Mouse (Mus musculus) CH12.LX (cell line): ENCODE data around the gene Klf8.

Source experiments
- CTCF ChIP-seq, 2 experiments: IDR thresholded peaks in 1 of 2; conservative IDR thresholded peaks in 1 of 2; 2 replicates each; pipeline ENCODE4 v1.5.1; 2011 to 2012; ENCODE audit warnings: low read depth in 2 of 2, low read length in 2 of 2, improper control_type of control experiment in 1 of 2, inconsistent platforms in 1 of 2, mild to moderate bottlenecking in 1 of 2, moderate library complexity in 1 of 2
- E2F4 ChIP-seq: IDR thresholded peaks from 2 replicates; pipeline ENCODE4 v1.6.1; 2011; ENCODE audit warnings: low read depth, low read length, improper control_type of control experiment; ENCODE audit not compliant: insufficient replicate concordance

DNA sequence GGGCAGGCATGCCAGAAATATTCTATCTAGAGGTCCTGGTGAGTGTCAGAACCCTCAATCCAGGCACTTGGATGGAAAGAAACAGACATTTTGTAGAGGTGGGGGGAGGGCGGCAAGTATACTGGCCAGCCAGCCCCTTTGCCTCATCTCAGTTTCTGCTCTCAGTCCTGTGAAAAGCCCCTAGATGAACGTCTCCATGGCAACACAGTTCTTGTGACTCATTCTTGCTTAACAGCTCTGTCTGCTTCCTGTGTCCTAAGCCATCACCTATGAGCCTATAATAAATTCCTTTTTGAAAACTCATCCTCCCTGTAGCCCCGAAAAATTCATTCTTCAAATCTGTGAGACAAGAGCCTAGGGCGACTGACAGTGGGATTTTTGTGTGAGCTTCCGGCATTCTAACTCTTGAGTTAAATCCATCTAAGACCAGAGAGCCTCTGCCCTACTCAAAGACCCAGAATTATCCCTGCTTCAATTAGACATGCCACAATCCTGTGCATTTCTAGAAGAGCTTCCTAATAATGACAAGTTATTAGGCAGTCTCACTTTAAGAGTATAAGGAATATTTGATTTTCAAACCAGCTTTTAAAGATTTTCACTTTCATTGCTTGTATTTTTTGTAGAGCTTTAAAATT is 196.5 kb downstream of the Klf8 start:
- TF ChIP-seq CTCF (conservative IDR thresholded peaks at IDR 0.05 in 1 of 2, IDR thresholded peaks at IDR 0.05 in 1 of 2; ENCODE audit: low read depth in 2 of 2, low read length in 2 of 2) = no peak
- TF ChIP-seq E2F4 = no peak
